Mouse (Mus musculus): ENCODE results near the gene Rab31.

Rab31 gene

GRCm38 (mm10) chr17:65771951-65772934, at the start of gene Rab31:
Gene Rab31, minus strand, starts transcription at chr17:65772752.
- DNase-seq, result peak; percentile 20

DNA sequence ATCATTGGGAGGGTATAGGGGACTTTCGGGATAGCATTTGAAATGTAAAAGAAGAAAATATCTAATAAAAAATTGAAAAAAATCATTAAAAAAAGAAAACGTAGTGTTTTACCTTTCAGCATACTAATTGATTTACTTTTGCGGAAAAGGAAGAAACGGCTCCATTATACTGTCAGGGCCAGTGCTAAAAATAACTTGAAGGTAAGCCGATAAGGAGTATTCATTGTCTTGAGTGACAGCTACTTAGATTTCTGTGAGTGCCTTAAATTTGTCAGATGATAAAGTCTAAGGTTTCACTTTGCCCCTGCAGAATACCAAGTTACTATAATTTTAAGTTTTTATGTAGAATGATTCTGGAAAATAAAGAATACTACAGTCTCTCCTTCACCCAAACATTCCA, 47.6 kb upstream of the Rab31 start:
- no peak for DNase-seq

DNA sequence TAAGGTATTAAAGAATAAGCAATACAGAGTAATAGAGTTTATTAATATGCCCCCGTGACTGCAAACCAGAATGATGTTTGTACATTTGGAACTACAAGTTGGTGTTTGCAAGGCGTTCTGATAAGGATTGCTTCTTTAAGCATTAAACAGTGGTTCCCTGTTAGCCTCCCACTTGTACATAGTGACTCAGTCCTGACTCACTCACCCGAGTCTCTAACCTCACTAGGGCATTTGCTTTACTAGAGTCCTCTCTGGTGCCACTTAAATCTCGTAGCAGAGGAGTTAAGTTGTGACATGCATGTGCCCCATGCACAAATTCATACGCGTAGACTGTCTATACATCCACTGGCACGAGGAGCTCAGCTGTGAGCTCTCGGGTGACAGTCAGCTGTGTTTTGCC, 41.2 kb upstream of the Rab31 start:
- no peak for DNase-seq

GRCm38 (mm10) chr17:65811032-65811431, 38.5 kb upstream of the Rab31 start:
- no peak for DNase-seq

DNA sequence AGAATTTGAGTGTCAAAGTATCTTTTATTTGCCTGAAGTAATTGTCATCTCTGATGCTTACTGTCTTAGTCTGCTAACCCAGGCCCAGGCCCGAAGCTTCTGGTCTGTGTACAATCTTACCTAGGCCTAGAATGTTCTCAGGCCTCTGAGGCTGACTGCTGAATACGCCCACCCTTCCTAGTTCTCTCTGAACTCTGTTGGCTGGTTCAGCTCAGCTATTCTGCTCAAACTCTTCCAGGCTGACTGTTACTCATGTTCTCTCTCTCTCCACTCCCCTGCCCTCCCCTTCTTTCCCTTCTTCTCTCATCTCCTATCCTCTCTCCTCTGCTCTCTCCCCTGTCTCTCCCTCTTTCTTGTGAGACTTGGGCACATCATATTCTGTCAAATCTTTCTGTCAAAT, 33.9 kb upstream of the Rab31 start:
- DNase-seq, result no peak

- no peak for DNase-seq
Measured at GRCm38 (mm10) chr17:65805966-65806365, 33.4 kb upstream of the Rab31 start.

DNA sequence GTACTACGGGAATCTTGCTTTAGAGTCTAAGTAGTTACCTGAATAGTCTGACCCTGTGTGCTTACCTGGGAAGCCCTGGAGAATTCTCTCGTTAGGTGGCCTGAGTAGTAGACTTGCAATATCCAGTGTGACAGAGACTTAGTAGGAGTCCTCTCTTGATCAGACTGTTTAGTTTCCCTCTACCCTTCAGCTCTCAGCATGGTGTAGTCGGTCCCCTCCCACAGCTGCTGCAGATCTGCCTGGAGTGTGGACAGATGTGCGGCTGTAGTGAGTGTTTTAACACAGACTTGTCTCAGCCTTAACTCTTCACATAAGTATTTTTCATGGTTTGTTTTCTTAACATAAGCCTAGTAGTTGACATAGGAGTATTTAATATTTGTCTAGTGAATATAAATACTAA, 29.5 kb upstream of the Rab31 start:
- DNase-seq, result no peak

DNA sequence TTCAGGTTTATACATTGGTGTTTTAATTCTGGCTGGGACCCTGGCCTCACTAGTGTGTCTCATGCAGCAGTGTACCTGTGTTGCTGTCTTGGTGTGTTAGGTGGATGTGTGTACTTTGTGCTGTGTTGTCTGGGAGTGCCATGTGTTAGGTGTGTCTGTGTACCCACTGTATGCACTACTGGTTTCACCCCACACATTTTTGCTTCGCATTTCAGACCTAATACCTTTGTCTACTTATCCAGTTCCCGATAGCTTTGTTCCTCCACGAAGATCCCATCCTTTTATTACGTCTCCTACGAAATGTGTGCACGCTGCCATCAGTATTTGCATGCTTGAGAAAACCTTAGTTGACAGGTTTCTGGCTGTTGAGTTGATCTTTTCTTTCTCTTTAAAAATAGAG, 27.9 kb upstream of the Rab31 start:
- no peak for DNase-seq

DNA sequence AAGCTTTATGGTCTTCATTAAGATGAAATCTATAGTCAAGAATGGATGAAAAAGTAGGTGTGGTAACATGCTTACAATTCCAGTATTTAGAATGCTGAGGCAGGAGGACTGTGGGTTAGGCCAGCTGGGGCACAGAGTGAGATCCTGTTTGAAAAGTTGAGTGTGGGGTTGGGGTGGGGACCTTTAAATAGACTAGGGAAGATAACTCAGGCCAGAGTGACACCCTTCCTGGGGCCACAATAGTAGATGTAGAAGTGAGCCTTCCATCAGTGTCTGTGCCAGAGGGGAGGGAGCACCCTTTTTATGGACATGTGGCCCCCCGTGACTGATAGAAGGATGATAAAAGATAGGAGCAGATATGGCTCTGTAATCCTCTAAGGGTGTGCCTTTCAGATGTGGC, 26.8 kb upstream of the Rab31 start:
- no peak for DNase-seq

DNA sequence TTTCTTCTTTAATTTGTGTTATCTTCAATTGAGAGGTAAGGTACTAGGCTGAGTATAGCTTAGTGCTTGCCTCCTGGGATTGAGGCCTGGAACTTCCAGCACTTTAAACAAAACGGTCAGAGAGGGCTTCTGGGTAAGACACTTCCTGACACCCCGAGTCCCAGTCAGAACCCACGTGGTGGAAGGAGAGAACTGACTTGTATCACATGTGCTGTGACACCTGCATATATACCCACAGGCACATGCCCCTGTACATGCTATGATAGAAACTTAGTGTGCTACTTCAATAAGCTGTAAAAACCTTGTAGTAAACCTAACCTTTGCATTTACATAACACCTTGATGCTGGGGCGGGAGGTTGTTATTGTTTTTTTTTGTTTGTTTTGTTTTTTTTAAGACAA, 25.9 kb upstream of the Rab31 start:
- DNase-seq, result peak; percentile 31

DNA sequence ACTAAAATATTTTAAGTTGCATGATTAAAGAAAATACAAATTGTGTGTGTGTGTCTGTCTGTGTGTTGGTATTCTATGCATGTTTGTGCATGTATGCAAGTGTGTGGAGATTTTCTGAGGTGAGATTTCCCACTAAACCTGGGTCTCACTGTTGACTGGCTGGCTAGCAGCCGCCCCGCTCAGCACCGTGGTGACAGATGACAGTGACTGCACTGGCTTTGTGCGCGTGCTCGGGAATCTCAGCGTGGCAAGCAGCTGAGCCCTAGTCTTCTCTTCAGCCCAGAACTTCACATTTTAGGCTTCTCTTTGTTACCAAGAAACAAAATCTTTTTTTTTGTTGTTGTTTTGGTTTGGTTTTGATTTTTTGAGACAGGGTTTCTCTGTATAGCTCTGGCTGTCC, 23.5 kb upstream of the Rab31 start:
- no peak for DNase-seq

- no peak for DNase-seq
Measured at GRCm38 (mm10) chr17:65794096-65794850, 21.7 kb upstream of the Rab31 start.

- no peak for DNase-seq
Measured at GRCm38 (mm10) chr17:65793307-65793930, 20.9 kb upstream of the Rab31 start.

DNA sequence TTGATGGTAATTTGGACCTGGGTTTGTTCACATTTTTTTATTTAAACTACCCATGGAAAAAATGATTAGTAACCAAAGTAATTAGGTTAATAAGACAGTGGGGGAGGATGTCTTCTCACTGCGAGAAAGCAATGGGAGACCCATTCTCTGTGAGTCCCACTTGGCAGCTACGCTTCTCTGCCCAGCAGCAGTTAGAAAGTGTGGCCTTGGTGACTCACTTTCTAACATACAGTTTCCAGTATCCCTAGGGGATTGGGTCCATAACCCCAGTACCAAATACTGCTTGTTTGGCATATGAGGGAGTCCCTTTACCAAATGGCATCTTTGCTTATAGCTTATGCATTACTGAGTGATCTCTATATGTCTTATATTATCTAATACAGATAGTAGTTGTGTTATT, 18.6 kb upstream of the Rab31 start:
- DNase-seq, result no peak

GRCm38 (mm10) chr17:65789576-65789975, 17.0 kb upstream of the Rab31 start:
- no peak for DNase-seq

GRCm38 (mm10) chr17:65788542-65789291, 16.2 kb upstream of the Rab31 start:
- no peak for DNase-seq

GRCm38 (mm10) chr17:65787261-65787660, 14.7 kb upstream of the Rab31 start:
- no peak for DNase-seq

DNA sequence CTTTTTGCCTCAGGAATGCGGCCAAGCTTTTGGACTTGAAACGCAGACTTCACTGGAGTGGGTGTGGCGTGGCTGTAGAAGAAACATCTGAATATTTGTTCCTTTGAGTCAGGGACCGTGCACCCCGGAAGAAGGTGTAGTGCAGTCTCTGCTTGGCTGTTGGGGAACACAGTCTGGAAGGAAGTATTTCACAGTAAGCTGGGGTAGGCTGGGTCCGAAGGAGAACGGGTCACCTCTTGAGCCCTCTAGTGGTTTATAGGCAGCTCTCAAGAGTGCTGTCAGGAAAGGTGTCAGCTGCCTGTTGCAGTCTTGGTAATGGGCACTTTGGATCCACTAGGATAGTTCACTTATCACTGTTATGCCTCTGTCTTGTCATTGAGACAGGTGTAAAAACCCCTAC, 13.7 kb upstream of the Rab31 start:
- no peak for DNase-seq

DNA sequence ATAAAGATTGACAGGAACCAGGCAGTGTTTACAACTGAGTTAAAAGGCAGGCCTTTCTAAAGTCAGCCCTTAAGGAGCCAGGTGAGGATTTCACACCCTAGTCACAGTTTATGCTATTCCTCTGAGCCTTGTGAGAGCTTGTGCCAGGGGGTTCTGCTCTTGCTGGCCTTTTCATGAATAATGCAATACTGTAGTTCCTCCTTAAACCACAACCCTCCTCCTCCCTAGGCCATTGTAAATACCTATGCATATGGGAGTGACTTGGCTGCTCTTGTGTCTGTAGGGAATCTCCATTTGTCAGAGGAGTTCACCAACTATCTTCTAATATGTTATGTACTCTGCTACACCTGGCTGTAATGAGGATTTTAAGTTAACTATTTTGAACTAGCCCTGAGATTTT, 13.2 kb upstream of the Rab31 start:
- DNase-seq, result no peak

GRCm38 (mm10) chr17:65784610-65785140, 12.1 kb upstream of the Rab31 start:
- no peak for DNase-seq

- DNase-seq, result peak; percentile 77
Measured at GRCm38 (mm10) chr17:65783182-65784161, 10.9 kb upstream of the Rab31 start.

Data from thymus, postnatal 25 days (tissue).